Mouse (Mus musculus) CD4-positive, CD25-positive, alpha-beta regulatory T cell, adult 4 months (primary cell): ENCODE measurements around the gene Spdl1. TPM values are rescaled to one million over a fixed set of nuclear protein-coding genes. Genes with fewer than 3 reads are reported as not detected.

Source experiments
- polyA plus RNA-seq, 2 experiments: library from polyadenylated mRNA; unstranded; fragments of 100-300 nt; shearing (Covaris generic); gene quantifications; one replicate each; pipeline ENCODE4 v1.2.1; 2017

The Spdl1 gene
- polyA plus RNA-seq, 2 experiments from 2014 or later = 2.7 to 4.1 TPM

Other genes starting within 250 kb of the Spdl1 start
- 100 to 1,000 TPM; 247 to 339 TPM for gene Dock2, start 49.7 kb downstream of the Spdl1 start, polyA plus RNA-seq